Mouse (Mus musculus) embryonic fibroblast, embryonic 13.5 days (primary cell): ENCODE results near the gene Hoxb8.

ENCODE experiments used
- CTCF ChIP-seq: IDR thresholded peaks from 2 replicates; pipeline ENCODE4 v1.5.1; 2011; ENCODE audit warnings: mild to moderate bottlenecking, control low read depth, low read length, moderate library complexity, borderline replicate concordance; ENCODE audit not compliant: insufficient read depth
- POLR2A ChIP-seq: IDR thresholded peaks from 2 replicates; pipeline ENCODE4 v1.6.1; 2011; ENCODE audit warnings: low read depth, mild to moderate bottlenecking, control low read depth, low read length, moderate library complexity

GRCm38 (mm10) chr11:96301837-96302236, 20.1 kb downstream of the Hoxb8 start:
- TF ChIP-seq CTCF (no peak), POLR2A (no peak)
